Mouse (Mus musculus): ENCODE measurements around the gene Ablim1. TPM values are rescaled to one million over a fixed set of nuclear protein-coding genes. Genes with fewer than 3 reads are reported as not detected.

The Ablim1 gene
- polyA plus RNA-seq, 1 experiment from 2014 or later, result 0.46 TPM

DNA sequence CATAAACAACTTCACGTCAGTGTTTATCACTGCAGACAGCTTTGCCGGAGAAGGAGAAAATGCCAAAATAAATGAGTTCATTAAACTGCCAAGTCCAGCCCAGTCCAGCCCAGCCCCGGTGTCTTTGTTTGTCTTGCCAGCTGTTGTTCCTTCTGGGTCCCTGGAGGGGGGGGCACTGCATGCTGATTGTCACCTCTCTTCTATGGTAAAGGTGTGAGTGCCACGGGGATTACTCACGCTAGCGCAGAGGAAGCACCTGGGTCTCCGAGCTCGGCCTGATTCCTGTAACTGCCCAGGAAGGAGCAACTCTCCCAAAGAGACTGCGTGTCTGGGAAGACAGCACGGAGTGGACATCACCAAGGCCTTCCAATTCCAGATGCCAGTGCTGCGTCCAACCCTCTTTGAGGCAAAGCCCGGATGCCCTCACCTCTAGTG lies 12.7 kb downstream of the Ablim1 start:
- 80% methylated on average over 12 of the region's 12 CpGs for WGBS (ENCODE audit: missing documents)
- Histone ChIP-seq H3K79me2 (ENCODE audit: inconsistent target) (no peaks in the 10 kb centered on the region), H3K4me3 (ENCODE audit: inconsistent target) (no peak overlapping the region), H3K27ac (no peak overlapping the region), H3K36me3 (ENCODE audit: inconsistent target) (no peaks in the 10 kb centered on the region)

DNA sequence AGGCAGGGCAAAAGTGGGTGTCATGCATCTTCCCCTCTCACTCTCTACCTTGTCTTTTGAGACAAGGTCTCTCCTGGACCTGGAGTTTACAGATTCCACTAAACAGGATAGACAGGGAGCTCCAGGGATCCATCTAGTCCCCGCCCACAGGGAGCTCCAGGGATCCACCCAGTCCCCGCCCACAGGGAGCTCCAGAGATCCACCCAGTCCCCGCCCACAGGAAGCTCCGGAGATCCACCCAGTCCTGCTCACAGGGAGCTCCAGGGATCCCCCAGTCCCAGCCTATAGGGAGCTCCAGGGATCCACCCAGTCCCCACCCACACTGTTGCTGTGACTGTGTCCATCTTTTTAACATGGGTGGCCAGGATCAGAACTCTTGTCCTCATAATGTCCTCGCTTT lies 16.7 kb downstream of the Ablim1 start:
- H3K36me3 ChIP-seq (ENCODE audit: inconsistent target), result no peaks in the 10 kb centered on the region
- no peak overlapping the region for H3K4me3 ChIP-seq (ENCODE audit: inconsistent target)
- H3K27ac ChIP-seq, result no peak overlapping the region
- WGBS (ENCODE audit: missing documents), result 92% methylated on average over 3 of the region's 5 CpGs
- no peaks in the 10 kb centered on the region for H3K79me2 ChIP-seq (ENCODE audit: inconsistent target)

DNA sequence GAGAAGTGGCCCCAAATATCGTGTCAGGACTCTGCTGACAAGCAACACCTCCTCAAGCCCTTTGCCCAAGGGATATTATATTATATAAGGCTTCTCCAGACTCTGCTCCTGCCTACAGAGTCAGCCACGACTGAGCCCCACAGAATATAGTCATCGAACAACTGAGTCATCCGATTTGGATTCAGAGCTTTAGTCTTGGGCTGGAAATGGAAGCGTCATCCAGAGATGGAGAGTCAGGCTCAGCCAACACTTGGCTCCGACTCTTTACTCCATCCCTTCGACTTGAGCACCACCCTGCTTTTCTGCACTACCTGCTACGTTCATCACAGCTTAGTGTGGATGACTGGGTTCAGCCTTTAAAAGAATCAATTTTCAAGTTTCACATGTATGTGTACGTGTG lies 17.3 kb downstream of the Ablim1 start:
- no peaks in the 10 kb centered on the region for H3K36me3 ChIP-seq (ENCODE audit: inconsistent target)
- WGBS (ENCODE audit: missing documents), result 91% methylated on average over 9 of the region's 9 CpGs
- H3K79me2 ChIP-seq (ENCODE audit: inconsistent target), result no peaks in the 10 kb centered on the region
- no peak overlapping the region for H3K4me3 ChIP-seq (ENCODE audit: inconsistent target)
- H3K27ac ChIP-seq, result no peak overlapping the region

DNA sequence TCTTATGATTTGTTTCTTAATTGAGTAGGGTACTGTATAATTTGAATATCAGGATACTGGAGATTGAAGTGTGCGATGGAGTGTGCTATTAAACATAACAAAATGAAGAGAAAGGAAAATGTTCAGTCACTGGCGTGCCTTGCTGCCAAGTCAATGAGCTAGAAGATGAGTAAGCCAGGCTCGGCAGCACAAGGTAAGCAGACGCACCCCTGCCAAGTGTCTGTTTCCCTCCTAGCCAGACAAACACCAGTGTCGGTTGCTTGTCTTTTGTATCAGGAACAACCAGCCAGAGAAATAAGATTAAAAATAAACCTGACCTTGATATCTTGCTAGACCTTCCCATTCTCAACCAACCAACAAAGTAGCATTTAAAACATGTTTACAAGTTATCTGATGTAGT lies 18.2 kb downstream of the Ablim1 start:
- Histone ChIP-seq H3K79me2 (ENCODE audit: inconsistent target) (no peaks in the 10 kb centered on the region), H3K4me3 (ENCODE audit: inconsistent target) (no peak overlapping the region), H3K27ac (no peak overlapping the region), H3K36me3 (ENCODE audit: inconsistent target) (no peaks in the 10 kb centered on the region)
- WGBS (ENCODE audit: missing documents), result 77% methylated on average over 4 of the region's 5 CpGs

DNA sequence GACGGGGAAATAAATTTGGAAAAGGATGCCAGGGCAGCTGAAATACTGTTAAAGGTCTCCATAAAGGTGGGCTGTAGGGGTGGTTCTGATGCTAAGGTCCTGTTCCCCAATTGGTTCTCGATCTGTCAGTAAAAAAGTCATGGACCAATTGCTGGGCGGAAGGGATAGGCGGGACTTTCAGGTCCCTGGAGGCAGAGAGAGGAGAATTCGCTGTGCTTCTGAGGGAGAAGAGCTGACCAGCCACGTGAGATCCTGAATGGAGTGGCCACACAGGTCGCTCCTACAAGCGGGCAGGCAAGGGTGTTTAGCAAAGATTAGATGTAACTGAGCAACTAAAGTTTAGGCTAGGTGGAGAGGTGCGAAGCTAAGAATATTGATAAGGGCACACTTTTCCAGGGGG lies 19.2 kb downstream of the Ablim1 start:
- no peak overlapping the region for H3K4me3 ChIP-seq (ENCODE audit: inconsistent target)
- no peak overlapping the region for H3K27ac ChIP-seq
- WGBS (ENCODE audit: missing documents), result 91% methylated on average over 9 of the region's 9 CpGs
- H3K36me3 ChIP-seq (ENCODE audit: inconsistent target), result no peaks in the 10 kb centered on the region
- H3K79me2 ChIP-seq (ENCODE audit: inconsistent target), result no peaks in the 10 kb centered on the region

DNA sequence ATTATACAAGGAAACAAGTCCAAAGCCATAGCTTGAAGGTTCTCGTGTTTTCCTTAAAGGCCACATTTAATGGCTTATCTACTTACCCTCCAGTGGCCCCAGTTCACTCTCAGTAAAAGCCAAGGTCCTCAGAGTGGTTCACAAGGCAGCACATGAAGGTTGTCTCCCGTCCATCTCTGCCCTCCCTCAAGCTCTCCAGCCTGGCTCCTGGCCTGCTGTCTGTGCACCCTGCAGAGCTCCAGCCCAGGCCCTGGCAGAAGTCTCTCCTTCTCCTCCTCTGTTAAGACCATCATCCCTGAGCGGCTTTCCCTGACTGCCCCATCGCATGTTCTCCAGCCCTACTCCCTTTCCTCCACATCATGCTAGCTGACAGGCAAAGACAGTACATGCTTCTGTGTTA lies 20.4 kb downstream of the Ablim1 start:
- Histone ChIP-seq H3K4me3 (ENCODE audit: inconsistent target) (no peak overlapping the region), H3K27ac (no peak overlapping the region), H3K36me3 (ENCODE audit: inconsistent target) (no peaks in the 10 kb centered on the region), H3K79me2 (ENCODE audit: inconsistent target) (no peaks in the 10 kb centered on the region)
- WGBS (ENCODE audit: missing documents), result 75% methylated on average over 4 of the region's 4 CpGs

DNA sequence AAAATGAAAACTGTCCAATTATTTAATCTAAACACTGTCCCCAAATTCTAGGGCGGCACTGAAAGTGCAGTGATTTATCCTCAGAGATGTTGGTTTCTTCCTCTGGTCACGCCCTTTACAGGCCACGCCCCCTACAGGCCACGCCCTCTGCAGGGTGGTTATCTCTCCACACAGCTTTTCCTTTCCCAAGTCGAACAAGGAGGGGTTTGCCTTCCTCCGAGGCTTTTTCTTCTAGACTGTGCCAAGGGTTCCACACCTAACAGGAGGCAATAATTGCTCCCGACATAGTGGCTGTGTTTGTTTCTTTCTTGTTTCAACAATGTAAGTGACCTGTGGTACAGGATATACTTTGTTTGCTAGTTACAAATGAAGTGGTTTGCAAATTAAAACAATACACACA lies 21.0 kb downstream of the Ablim1 start:
- no peak overlapping the region for H3K4me3 ChIP-seq (ENCODE audit: inconsistent target)
- WGBS (ENCODE audit: missing documents), result 4% methylated on average over 7 of the region's 7 CpGs

DNA sequence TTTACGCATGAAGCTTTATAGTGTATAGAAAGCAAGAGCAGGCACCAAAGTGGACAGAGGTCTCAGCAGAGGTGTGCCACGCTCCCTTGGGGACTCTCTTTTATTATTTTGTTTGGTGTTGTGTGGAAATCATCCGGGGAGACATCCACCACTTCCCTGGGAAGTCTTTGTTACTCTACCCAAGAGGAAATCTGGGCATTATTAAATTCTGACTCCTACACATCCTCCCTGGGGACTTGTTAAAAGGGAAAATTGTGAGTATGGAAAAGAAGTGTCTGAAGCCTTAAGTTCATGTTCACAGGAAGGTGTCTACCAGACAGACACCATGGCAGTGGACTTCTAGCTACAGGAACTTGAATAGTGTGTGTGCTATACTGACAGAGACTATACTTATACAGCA lies 31.4 kb downstream of the Ablim1 start:
- H3K36me3 ChIP-seq (ENCODE audit: inconsistent target), result no peaks in the 10 kb centered on the region
- no peak overlapping the region for H3K27ac ChIP-seq
- WGBS (ENCODE audit: missing documents), result 88% methylated on average over 3 of the region's 3 CpGs
- no peak overlapping the region for H3K4me3 ChIP-seq (ENCODE audit: inconsistent target)
- no peaks in the 10 kb centered on the region for H3K79me2 ChIP-seq (ENCODE audit: inconsistent target)

More for the DNA sequence above, 21.0 kb downstream of the Ablim1 start:
- Histone ChIP-seq H3K79me2 (ENCODE audit: inconsistent target) (no peaks in the 10 kb centered on the region), H3K36me3 (ENCODE audit: inconsistent target) (no peaks in the 10 kb centered on the region), H3K27ac (no peak overlapping the region)

DNA sequence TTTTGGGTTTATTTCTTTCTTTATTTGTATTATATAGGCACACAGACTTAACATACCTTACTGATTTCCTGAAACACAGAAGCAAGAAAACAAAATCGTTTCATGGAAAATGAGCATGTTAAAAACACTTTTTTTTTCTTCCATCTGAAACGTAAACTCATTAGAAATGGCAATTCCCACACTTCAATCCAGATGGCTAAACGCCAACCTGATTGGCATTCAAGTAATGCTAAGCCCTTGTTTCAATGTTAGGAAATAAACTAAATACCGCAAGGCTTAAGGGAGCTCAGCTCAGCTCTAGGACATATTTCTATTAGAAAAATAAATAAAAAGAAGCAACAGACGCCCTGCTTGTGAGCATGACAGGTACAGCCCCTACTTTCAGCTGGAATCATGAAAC lies 32.1 kb downstream of the Ablim1 start:
- 92% methylated on average over 5 of the region's 5 CpGs for WGBS (ENCODE audit: missing documents)
- H3K36me3 ChIP-seq (ENCODE audit: inconsistent target), result no peaks in the 10 kb centered on the region
- H3K4me3 ChIP-seq (ENCODE audit: inconsistent target), result no peak overlapping the region
- no peak overlapping the region for H3K27ac ChIP-seq
- no peaks in the 10 kb centered on the region for H3K79me2 ChIP-seq (ENCODE audit: inconsistent target)

DNA sequence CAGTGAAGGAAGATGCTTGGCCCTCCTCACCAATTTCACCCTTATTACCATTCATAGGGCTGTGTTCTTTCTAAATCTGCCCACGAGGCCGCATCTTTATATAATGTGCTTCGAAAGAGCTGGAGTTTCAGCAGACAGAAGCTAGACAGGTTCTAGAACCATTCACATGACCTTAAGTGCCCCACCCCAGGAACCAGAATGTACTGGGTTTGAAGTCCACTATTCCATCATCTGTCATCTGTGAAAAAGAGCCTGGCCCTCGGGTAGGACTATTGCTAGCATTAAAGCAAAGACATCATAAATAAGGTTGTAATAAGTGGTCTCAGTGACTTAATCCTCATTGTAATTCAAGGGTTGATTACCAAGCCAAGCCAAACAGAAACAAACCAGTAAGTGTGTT lies 35.1 kb downstream of the Ablim1 start:
- 89% methylated on average over 4 of the region's 4 CpGs for WGBS (ENCODE audit: missing documents)
- no peak overlapping the region for H3K4me3 ChIP-seq (ENCODE audit: inconsistent target)
- no peaks in the 10 kb centered on the region for H3K36me3 ChIP-seq (ENCODE audit: inconsistent target)
- no peaks in the 10 kb centered on the region for H3K79me2 ChIP-seq (ENCODE audit: inconsistent target)
- H3K27ac ChIP-seq, result no peak overlapping the region

DNA sequence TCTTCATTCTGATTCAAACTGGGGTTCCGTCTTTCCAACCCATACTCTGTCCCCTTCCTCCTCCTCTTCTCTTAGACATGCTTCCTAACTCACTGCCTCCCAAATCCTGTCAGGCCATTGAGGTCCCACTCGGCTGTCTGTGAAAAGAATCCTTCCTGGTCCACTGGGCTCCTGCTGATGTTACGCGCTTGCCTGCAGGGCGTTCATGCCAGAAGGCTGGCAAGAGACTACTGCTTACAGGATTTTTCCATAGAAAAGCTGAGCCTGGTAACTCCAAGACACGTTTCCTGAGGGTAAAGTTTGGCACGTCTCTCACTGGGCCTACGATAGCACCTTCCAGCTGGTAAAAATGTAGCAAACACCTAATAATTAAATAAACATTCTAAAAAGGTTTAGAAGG lies 36.5 kb downstream of the Ablim1 start:
- no peaks in the 10 kb centered on the region for H3K79me2 ChIP-seq (ENCODE audit: inconsistent target)
- H3K27ac ChIP-seq, result no peak overlapping the region
- WGBS (ENCODE audit: missing documents), result 94% methylated on average over 8 of the region's 8 CpGs
- no peaks in the 10 kb centered on the region for H3K36me3 ChIP-seq (ENCODE audit: inconsistent target)
- H3K4me3 ChIP-seq (ENCODE audit: inconsistent target), result no peak overlapping the region

DNA sequence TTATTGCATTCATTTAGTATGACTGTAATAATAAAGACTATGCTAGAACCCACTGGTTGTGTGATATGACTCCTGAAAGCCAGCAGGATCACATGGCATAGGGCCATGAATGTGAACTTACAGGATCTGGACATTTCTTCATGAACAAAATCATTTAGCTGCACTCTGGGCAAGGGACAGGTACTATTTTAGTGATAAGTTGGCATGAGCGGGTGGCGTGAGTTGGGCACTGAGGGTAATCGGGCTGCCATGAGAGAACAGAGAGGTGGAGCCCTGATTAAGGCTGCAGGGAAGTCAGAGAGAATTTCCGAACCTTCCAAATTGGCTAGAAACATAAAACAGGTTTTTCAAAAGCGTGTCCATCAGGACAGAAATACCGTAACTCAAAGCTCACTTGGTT lies 37.7 kb downstream of the Ablim1 start:
- Histone ChIP-seq H3K4me3 (ENCODE audit: inconsistent target) (no peak overlapping the region), H3K79me2 (ENCODE audit: inconsistent target) (no peaks in the 10 kb centered on the region), H3K27ac (no peak overlapping the region), H3K36me3 (ENCODE audit: inconsistent target) (no peaks in the 10 kb centered on the region)
- WGBS (ENCODE audit: missing documents), result 100% methylated on average over 6 of the region's 6 CpGs

DNA sequence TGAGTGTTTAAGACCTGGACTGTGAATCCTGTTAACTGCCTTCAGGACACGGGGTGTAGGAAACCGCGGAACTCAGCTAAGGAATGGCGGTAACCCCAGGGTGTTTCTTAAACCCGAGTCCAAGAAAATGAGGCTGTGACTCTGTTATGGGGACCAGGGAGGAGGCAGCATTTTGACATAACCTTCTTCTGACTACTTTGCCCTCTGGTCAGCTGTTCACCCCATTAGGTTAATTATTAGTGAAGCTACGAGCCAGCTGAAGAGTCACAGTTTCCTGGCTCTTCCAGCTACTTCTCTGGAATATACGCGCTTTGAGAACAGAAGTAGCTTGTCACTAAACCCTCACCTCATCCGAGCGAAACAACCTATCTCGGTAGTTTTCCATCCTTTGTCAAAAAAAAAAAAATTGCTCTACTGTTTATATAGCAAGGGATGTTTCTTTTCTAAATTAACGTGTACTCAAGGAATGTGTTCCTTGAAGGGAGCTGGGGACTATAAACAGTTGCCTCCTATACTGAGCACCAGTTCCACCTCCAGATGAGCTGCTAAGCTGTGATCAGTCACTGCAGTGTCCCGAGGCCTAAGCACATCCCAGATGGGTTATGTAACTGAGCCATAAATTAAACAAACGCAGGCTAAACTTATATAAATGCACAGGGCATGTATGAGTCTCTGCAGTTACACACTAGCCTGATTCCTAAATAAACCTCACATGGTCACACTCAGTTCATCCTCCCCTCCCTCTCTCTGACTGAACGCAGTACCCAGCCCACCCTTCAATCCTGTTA lies 39.4 kb downstream of the Ablim1 start:
- Histone ChIP-seq H3K79me2 (ENCODE audit: inconsistent target) (no peaks in the 10 kb centered on the region), H3K27ac (no peak overlapping the region), H3K4me3 (ENCODE audit: inconsistent target) (no peak overlapping the region), H3K36me3 (ENCODE audit: inconsistent target) (no peaks in the 10 kb centered on the region)
- 78% methylated on average over 14 of the region's 15 CpGs for WGBS (ENCODE audit: missing documents)

DNA sequence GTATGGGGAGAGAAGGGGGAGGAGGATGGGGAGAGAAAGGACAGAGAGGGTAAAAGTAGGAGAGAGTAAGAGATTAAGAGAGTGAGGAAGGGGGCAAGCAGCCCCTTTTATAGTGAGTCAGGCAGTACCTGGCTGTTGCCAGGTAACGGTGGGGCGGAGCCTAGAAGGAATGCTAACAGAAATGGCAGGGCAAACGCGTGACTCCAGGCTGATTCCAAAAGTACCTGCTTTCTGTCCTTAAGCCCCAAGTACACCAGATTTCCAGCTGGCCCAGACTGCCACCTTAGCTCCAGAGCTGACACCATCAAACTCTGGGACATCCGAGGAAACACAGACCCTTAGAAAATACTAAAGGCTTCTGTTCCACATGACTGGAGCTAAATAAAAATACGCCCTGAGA lies 40.0 kb downstream of the Ablim1 start:
- no peaks in the 10 kb centered on the region for H3K36me3 ChIP-seq (ENCODE audit: inconsistent target)
- 42% methylated on average over 6 of the region's 6 CpGs for WGBS (ENCODE audit: missing documents)
- H3K27ac ChIP-seq, result no peak overlapping the region
- H3K4me3 ChIP-seq (ENCODE audit: inconsistent target), result no peak overlapping the region
- H3K79me2 ChIP-seq (ENCODE audit: inconsistent target), result no peaks in the 10 kb centered on the region

DNA sequence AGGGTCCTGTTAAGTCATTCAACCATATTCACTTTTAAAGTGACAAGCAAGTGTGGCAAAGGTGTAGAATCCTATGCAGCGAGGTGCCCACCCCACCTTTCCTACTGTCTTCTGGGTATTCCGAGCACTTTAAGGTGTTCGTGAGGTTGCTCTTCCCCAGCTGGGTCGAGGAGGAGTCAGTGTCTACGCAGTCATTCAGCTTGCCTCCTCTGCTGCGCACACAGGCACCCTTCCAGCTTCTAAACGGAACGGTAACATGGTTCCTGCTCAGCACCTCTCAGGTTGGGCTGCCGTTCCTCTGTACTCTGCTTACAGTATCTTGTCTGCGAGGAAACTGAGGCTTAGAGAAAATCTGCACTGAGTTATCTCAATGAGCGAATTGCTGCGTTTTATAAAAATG lies 40.4 kb downstream of the Ablim1 start:
- H3K36me3 ChIP-seq (ENCODE audit: inconsistent target), result no peaks in the 10 kb centered on the region
- H3K27ac ChIP-seq, result no peak overlapping the region
- no peaks in the 10 kb centered on the region for H3K79me2 ChIP-seq (ENCODE audit: inconsistent target)
- WGBS (ENCODE audit: missing documents), result 40% methylated on average over 12 of the region's 12 CpGs
- H3K4me3 ChIP-seq (ENCODE audit: inconsistent target), result no peak overlapping the region

All from macrophage (primary cell).